Mouse (Mus musculus): Measurements from ENCODE around the gene Lrtm1. TPM values are rescaled to one million over a fixed set of nuclear protein-coding genes. Genes with fewer than 3 reads are reported as not detected.

Lrtm1 gene
- polyA plus RNA-seq, 1 experiment from 2014 or later, result 0.09 TPM

DNA sequence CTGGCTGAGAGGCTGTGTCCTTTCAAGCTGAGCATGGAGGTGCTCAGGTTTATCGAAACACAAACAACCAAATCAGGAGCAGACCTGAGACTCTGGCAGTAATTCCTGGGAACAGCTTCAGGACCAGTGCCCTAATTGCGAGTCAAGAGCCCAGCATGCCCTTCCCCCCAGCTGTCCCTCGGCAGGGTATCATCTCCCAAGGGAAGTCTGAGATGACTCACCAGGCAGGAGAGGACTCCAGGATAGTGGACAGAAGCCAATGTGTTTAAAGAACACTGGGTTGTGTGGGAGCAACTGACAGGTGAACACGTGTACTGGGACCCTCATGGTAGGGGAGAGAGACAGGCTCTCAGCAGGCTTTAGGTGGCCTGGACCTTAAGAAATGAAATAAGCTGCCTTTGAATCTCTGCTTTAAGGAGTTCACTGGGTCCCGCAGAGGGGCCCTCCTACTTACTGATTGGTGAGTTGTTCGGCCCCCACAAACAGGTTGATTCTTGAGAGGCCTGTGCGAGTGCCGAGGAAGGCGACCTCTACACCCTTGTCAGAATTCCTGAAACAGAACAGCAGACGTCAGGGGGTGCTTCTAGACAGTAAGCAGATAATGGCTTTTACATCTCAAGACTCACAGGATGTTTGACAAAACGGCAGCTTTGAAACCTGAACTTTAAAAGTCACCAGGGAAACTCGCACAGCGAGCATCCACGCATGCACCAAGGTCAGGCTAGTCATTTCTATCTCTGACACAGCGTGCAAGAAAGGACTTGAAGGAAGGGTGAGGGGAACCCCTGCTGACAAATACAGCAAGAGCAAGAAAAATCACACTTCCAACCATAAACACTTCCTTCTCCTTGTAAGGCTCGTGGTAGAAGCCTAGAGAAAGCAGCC is 34.2 kb downstream of the Lrtm1 start:
- 38% methylated on average over 16 of the region's 16 CpGs for WGBS
- no peaks in the 10 kb centered on the region for H3K27me3 ChIP-seq (ENCODE audit: control insufficient read depth, insufficient read depth, low read length)

DNA sequence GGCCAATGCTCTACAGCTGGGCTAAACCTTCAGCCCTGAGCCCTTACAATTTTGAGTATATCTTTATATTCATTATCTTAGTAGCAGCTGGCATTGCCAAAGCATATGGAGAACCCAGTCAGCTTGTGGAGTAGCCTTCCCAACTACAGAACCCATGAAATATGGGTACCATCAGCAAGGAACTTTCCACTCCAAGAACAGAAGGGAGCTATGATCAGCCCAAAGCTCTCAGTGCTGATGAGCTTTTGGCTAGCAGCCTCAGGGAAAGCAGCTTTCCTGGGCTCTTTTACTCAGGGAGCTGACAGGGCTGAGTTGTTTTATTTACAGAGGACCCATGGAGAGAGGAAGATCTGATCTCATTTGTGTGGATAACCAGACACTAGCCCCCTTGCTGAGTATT is 42.7 kb downstream of the Lrtm1 start:
- Histone ChIP-seq H3K27me3 (ENCODE audit: control insufficient read depth, insufficient read depth, low read length) (no peaks in the 10 kb centered on the region), H3K4me1 (ENCODE audit: control insufficient read depth, insufficient read depth, low read length) (no peaks in the 10 kb centered on the region), H3K9me3 (ENCODE audit: control insufficient read depth, low read length) (no peaks in the 10 kb centered on the region), H3K36me3 (ENCODE audit: control insufficient read depth, insufficient read depth, low read length) (no peaks in the 10 kb centered on the region), H3K4me2 (replicated peaks; ENCODE audit: low read depth, low read length) (no peak overlapping the region), H3K27ac (ENCODE audit: low read depth, low read length) (no peak overlapping the region), H3K9ac (ENCODE audit: low read depth, low read length) (no peak overlapping the region), H3K4me3 (ENCODE audit: low read length) (no peak overlapping the region)
- no peak for ATAC-seq (ENCODE audit: low FRiP score, low TSS enrichment)

More for the DNA sequence above, 34.2 kb downstream of the Lrtm1 start:
- no peak overlapping the region for H3K4me3 ChIP-seq (ENCODE audit: low read length)
- no peaks in the 10 kb centered on the region for H3K36me3 ChIP-seq (ENCODE audit: control insufficient read depth, insufficient read depth, low read length)
- H3K27ac ChIP-seq (ENCODE audit: low read depth, low read length), result no peak overlapping the region
- no peaks in the 10 kb centered on the region for H3K4me1 ChIP-seq (ENCODE audit: control insufficient read depth, insufficient read depth, low read length)
- ATAC-seq (ENCODE audit: low FRiP score, low TSS enrichment), result no peak
- H3K9ac ChIP-seq (ENCODE audit: low read depth, low read length), result no peak overlapping the region
- H3K4me2 ChIP-seq (replicated peaks; ENCODE audit: low read depth, low read length), result no peak overlapping the region
- H3K9me3 ChIP-seq (ENCODE audit: control insufficient read depth, low read length), result no peaks in the 10 kb centered on the region

DNA sequence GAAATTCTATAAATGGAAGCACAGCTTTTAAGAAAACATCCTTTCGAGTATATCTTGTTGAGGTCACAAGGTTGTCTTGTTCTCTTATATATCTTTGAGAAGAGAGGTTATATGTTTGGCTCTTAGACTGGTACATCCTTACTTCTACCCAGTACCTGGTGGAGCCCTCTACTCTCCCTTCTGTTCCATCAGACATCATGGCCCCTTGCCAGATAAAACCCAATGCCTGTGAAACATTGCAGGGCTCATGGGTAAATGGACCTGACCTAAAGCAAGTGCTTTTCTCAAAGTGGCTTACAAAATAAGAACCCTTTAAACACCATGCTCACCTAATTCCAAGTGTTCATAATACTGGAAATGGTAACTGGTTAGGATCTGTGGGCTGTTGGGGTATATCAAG is 43.5 kb downstream of the Lrtm1 start:
- Histone ChIP-seq H3K27ac (ENCODE audit: low read depth, low read length) (no peak overlapping the region), H3K9ac (ENCODE audit: low read depth, low read length) (no peak overlapping the region), H3K36me3 (ENCODE audit: control insufficient read depth, insufficient read depth, low read length) (no peaks in the 10 kb centered on the region), H3K4me3 (ENCODE audit: low read length) (no peak overlapping the region), H3K4me2 (replicated peaks; ENCODE audit: low read depth, low read length) (no peak overlapping the region), H3K27me3 (ENCODE audit: control insufficient read depth, insufficient read depth, low read length) (no peaks in the 10 kb centered on the region), H3K4me1 (ENCODE audit: control insufficient read depth, insufficient read depth, low read length) (no peaks in the 10 kb centered on the region), H3K9me3 (ENCODE audit: control insufficient read depth, low read length) (no peaks in the 10 kb centered on the region)
- WGBS, result 68% methylated on average over 1 of the region's 1 CpGs
- ATAC-seq (ENCODE audit: low FRiP score, low TSS enrichment), result no peak

DNA sequence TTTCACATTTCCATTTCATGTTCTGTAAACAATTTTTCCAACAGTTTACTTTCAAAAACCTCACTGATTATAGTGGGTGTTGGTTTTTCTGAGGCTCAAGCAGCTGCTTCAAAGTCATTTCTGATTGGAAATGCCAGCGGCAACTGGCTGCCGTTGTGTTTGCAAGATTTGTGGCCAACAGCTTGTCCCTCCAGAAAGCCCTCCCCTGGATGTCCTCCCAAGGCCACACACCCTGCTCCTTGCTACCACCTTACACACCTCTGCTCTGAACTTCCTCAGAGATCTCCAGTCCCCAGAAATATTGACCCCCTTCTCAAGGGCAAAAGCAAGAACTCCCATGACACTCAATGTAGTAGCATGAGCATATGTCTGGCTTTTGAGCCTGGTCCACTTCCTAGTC is 44.7 kb downstream of the Lrtm1 start:
- no peaks in the 10 kb centered on the region for H3K27me3 ChIP-seq (ENCODE audit: control insufficient read depth, insufficient read depth, low read length)
- H3K4me2 ChIP-seq (replicated peaks; ENCODE audit: low read depth, low read length), result no peak overlapping the region
- ATAC-seq (ENCODE audit: low FRiP score, low TSS enrichment), result no peak
- H3K9ac ChIP-seq (ENCODE audit: low read depth, low read length), result no peak overlapping the region
- no peaks in the 10 kb centered on the region for H3K9me3 ChIP-seq (ENCODE audit: control insufficient read depth, low read length)
- H3K4me3 ChIP-seq (ENCODE audit: low read length), result no peak overlapping the region
- H3K4me1 ChIP-seq (ENCODE audit: control insufficient read depth, insufficient read depth, low read length), result no peaks in the 10 kb centered on the region
- no peak overlapping the region for H3K27ac ChIP-seq (ENCODE audit: low read depth, low read length)
- no peaks in the 10 kb centered on the region for H3K36me3 ChIP-seq (ENCODE audit: control insufficient read depth, insufficient read depth, low read length)
- 85% methylated on average over 2 of the region's 2 CpGs for WGBS

DNA sequence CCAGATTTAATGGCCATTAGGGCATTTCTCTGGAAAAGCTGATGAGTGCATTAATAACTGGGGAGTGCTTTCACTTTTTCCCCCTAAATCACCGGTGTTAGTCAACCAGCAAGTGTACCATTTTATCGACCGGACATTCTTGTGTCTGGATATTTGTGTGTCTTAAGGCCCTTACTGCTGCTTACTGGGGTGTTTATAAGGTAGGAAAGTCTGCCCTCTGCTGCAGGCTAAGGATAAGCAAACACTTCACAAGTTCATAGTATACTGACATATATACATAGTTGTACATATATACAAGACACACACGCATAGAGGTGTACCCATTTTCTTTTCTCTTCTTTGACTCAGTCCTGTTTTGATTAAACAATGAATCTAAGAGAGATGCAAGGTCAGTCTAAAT is 55.7 kb downstream of the Lrtm1 start:
- ATAC-seq (ENCODE audit: low FRiP score, low TSS enrichment), result no peak
- H3K9me3 ChIP-seq (ENCODE audit: control insufficient read depth, low read length), result no peaks in the 10 kb centered on the region
- H3K4me3 ChIP-seq (ENCODE audit: low read length), result no peak overlapping the region
- no peaks in the 10 kb centered on the region for H3K4me1 ChIP-seq (ENCODE audit: control insufficient read depth, insufficient read depth, low read length)
- H3K27me3 ChIP-seq (ENCODE audit: control insufficient read depth, insufficient read depth, low read length), result no peaks in the 10 kb centered on the region
- H3K9ac ChIP-seq (ENCODE audit: low read depth, low read length), result no peak overlapping the region
- no peaks in the 10 kb centered on the region for H3K36me3 ChIP-seq (ENCODE audit: control insufficient read depth, insufficient read depth, low read length)
- no peak overlapping the region for H3K27ac ChIP-seq (ENCODE audit: low read depth, low read length)
- 80% methylated on average over 4 of the region's 4 CpGs for WGBS
- H3K4me2 ChIP-seq (replicated peaks; ENCODE audit: low read depth, low read length), result no peak overlapping the region

DNA sequence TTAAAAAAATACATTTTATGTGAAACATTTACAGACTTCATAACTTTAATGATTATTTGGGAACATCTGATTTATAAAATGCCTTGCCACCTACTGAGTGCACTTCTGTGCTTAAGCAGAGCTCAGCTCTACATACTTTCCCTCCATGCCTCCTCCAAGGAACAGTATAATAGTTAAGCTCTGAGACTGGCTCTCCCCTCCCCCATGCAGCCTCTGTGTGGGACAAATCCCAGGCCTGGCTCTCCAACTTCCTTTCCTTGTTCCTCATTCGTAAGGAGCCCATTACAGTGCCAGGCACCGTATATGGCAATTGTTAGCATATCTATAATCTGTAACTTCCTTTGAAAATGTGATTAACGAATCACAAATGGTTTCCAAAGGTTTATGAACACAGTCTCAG is 59.4 kb downstream of the Lrtm1 start:
- H3K4me1 ChIP-seq (ENCODE audit: control insufficient read depth, insufficient read depth, low read length), result no peaks in the 10 kb centered on the region
- no peak overlapping the region for H3K9ac ChIP-seq (ENCODE audit: low read depth, low read length)
- H3K36me3 ChIP-seq (ENCODE audit: control insufficient read depth, insufficient read depth, low read length), result no peaks in the 10 kb centered on the region
- ATAC-seq (ENCODE audit: low FRiP score, low TSS enrichment), result no peak
- no peak overlapping the region for H3K4me2 ChIP-seq (replicated peaks; ENCODE audit: low read depth, low read length)
- H3K27ac ChIP-seq (ENCODE audit: low read depth, low read length), result no peak overlapping the region
- no peaks in the 10 kb centered on the region for H3K27me3 ChIP-seq (ENCODE audit: control insufficient read depth, insufficient read depth, low read length)
- WGBS, result 65% methylated on average over 3 of the region's 3 CpGs
- no peak overlapping the region for H3K4me3 ChIP-seq (ENCODE audit: low read length)
- no peaks in the 10 kb centered on the region for H3K9me3 ChIP-seq (ENCODE audit: control insufficient read depth, low read length)

DNA sequence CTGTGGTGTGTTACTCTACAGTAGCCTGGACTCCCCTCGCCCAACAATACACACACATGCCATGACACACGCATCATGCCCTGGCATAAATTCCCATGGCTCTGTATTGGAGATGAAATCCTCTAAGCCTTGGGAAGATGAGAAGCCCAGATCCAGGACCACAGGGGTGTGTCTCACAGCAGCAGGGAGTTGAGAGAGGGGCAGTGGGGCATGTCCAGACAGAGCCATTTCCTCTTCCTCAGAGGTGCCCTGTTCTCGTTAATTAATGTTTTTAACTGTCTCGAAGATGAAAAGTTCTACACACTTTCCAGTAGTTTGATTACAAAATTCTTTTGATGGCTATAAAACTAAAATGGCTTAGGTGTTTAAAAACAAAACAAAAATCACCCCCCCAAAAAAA is 62.2 kb downstream of the Lrtm1 start:
- Histone ChIP-seq H3K27me3 (ENCODE audit: control insufficient read depth, insufficient read depth, low read length) (no peaks in the 10 kb centered on the region), H3K4me2 (replicated peaks; ENCODE audit: low read depth, low read length) (no peak overlapping the region), H3K36me3 (ENCODE audit: control insufficient read depth, insufficient read depth, low read length) (no peaks in the 10 kb centered on the region), H3K27ac (ENCODE audit: low read depth, low read length) (no peak overlapping the region), H3K4me1 (ENCODE audit: control insufficient read depth, insufficient read depth, low read length) (no peaks in the 10 kb centered on the region), H3K9ac (ENCODE audit: low read depth, low read length) (no peak overlapping the region), H3K4me3 (ENCODE audit: low read length) (no peak overlapping the region), H3K9me3 (ENCODE audit: control insufficient read depth, low read length) (no peaks in the 10 kb centered on the region)
- 50% methylated on average over 4 of the region's 4 CpGs for WGBS
- peak; percentile 81; the same call in 1 of the 2 replicates for ATAC-seq (ENCODE audit: low FRiP score, low TSS enrichment)

DNA sequence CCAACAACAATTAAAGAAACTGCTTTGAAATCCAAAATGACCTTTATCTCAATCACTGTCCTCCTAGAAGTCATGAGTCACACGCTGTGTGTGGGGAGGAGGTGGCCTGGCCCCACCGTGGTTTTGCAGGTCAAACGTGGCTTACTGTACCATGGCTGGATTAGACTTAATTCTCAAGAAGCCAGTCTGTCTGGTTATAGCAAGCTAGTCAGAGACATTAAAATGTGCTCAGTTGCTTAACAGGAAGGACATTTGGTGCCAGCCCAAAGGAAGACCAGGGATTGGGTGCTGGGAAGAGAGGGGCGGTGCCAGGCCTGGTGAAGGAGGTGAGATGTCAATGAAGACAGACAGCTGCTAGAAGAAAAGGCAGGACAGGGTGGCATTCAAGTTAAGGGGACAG is 62.6 kb downstream of the Lrtm1 start:
- Histone ChIP-seq H3K4me2 (replicated peaks; ENCODE audit: low read depth, low read length) (no peak overlapping the region), H3K36me3 (ENCODE audit: control insufficient read depth, insufficient read depth, low read length) (no peaks in the 10 kb centered on the region), H3K9ac (ENCODE audit: low read depth, low read length) (no peak overlapping the region), H3K9me3 (ENCODE audit: control insufficient read depth, low read length) (no peaks in the 10 kb centered on the region), H3K4me1 (ENCODE audit: control insufficient read depth, insufficient read depth, low read length) (no peaks in the 10 kb centered on the region), H3K27me3 (ENCODE audit: control insufficient read depth, insufficient read depth, low read length) (no peaks in the 10 kb centered on the region), H3K4me3 (ENCODE audit: low read length) (no peak overlapping the region), H3K27ac (ENCODE audit: low read depth, low read length) (no peak overlapping the region)
- WGBS, result 42% methylated on average over 4 of the region's 4 CpGs
- peak; percentile 62; the same call in 1 of the 2 replicates for ATAC-seq (ENCODE audit: low FRiP score, low TSS enrichment)

GRCm38 (mm10) chr14:29082171-29082570 is 64.2 kb downstream of the Lrtm1 start:
- WGBS, result 84% methylated on average over 1 of the region's 1 CpGs

More at GRCm38 (mm10) chr14:29082171-29082570, 64.2 kb downstream of the Lrtm1 start:
- no peaks in the 10 kb centered on the region for H3K9me3 ChIP-seq (ENCODE audit: control insufficient read depth, low read length)
- no peak for ATAC-seq (ENCODE audit: low FRiP score, low TSS enrichment)
- no peaks in the 10 kb centered on the region for H3K27me3 ChIP-seq (ENCODE audit: control insufficient read depth, insufficient read depth, low read length)
- H3K4me2 ChIP-seq (replicated peaks; ENCODE audit: low read depth, low read length), result no peak overlapping the region
- H3K9ac ChIP-seq (ENCODE audit: low read depth, low read length), result no peak overlapping the region
- H3K36me3 ChIP-seq (ENCODE audit: control insufficient read depth, insufficient read depth, low read length), result no peaks in the 10 kb centered on the region
- H3K27ac ChIP-seq (ENCODE audit: low read depth, low read length), result no peak overlapping the region
- no peaks in the 10 kb centered on the region for H3K4me1 ChIP-seq (ENCODE audit: control insufficient read depth, insufficient read depth, low read length)
- no peak overlapping the region for H3K4me3 ChIP-seq (ENCODE audit: low read length)
